Mouse (Mus musculus): Measurements from ENCODE around the gene Abcc12.

Gene Abcc12

GRCm38 (mm10) chr8:86580458-86580857 lies at the start of gene Abcc12:
Gene Abcc12, minus strand, starts transcription at chr8:86580686.
- DNase-seq (ENCODE audit: low read depth), result no peak

GRCm38 (mm10) chr8:86630212-86630611 lies 49.7 kb upstream of the Abcc12 start:
- DNase-seq (ENCODE audit: low read depth), result no peak

GRCm38 (mm10) chr8:86624915-86625314 lies 44.4 kb upstream of the Abcc12 start:
- no peak for DNase-seq (ENCODE audit: low read depth)

- DNase-seq (ENCODE audit: low read depth), result peak; percentile 83
Measured at GRCm38 (mm10) chr8:86623911-86624731, 43.6 kb upstream of the Abcc12 start, which contains the start of gene Lonp2. Gene Lonp2, plus strand, starts transcription at chr8:86624043.

GRCm38 (mm10) chr8:86623551-86623910 lies 43.0 kb upstream of the Abcc12 start:
- DNase-seq (ENCODE audit: low read depth), result no peak

- DNase-seq (ENCODE audit: low read depth), result no peak
Measured at GRCm38 (mm10) chr8:86617759-86618387, 37.4 kb upstream of the Abcc12 start.

GRCm38 (mm10) chr8:86615095-86615769 lies 34.7 kb upstream of the Abcc12 start:
- DNase-seq (ENCODE audit: low read depth), result no peak

- no peak for DNase-seq (ENCODE audit: low read depth)
Measured at GRCm38 (mm10) chr8:86613798-86614197, 33.3 kb upstream of the Abcc12 start.

- DNase-seq (ENCODE audit: low read depth), result no peak
Measured at GRCm38 (mm10) chr8:86604676-86605075, 24.2 kb upstream of the Abcc12 start.

- peak; percentile 69 for DNase-seq (ENCODE audit: low read depth)
Measured at GRCm38 (mm10) chr8:86603174-86603573, 22.7 kb upstream of the Abcc12 start.

- no peak for DNase-seq (ENCODE audit: low read depth)
Measured at GRCm38 (mm10) chr8:86600311-86600710, 19.8 kb upstream of the Abcc12 start.

GRCm38 (mm10) chr8:86599299-86599698 lies 18.8 kb upstream of the Abcc12 start:
- DNase-seq (ENCODE audit: low read depth), result no peak

GRCm38 (mm10) chr8:86597681-86598080 lies 17.2 kb upstream of the Abcc12 start:
- DNase-seq (ENCODE audit: low read depth), result no peak

- no peak for DNase-seq (ENCODE audit: low read depth)
Measured at GRCm38 (mm10) chr8:86595671-86596070, 15.2 kb upstream of the Abcc12 start.

GRCm38 (mm10) chr8:86594159-86594796 lies 13.8 kb upstream of the Abcc12 start:
- DNase-seq (ENCODE audit: low read depth), result no peak

GRCm38 (mm10) chr8:86593099-86593498 lies 12.6 kb upstream of the Abcc12 start:
- DNase-seq (ENCODE audit: low read depth), result no peak

- DNase-seq (ENCODE audit: low read depth), result no peak
Measured at GRCm38 (mm10) chr8:86588338-86588737, 7.9 kb upstream of the Abcc12 start.

- no peak for DNase-seq (ENCODE audit: low read depth)
Measured at GRCm38 (mm10) chr8:86586642-86587041, 6.2 kb upstream of the Abcc12 start.

- DNase-seq (ENCODE audit: low read depth), result no peak
Measured at GRCm38 (mm10) chr8:86586058-86586457, 5.6 kb upstream of the Abcc12 start.

GRCm38 (mm10) chr8:86585532-86585931 lies 5.0 kb upstream of the Abcc12 start:
- no peak for DNase-seq (ENCODE audit: low read depth)

- DNase-seq (ENCODE audit: low read depth), result no peak
Measured at GRCm38 (mm10) chr8:86585118-86585517, 4.6 kb upstream of the Abcc12 start.

- DNase-seq (ENCODE audit: low read depth), result no peak
Measured at GRCm38 (mm10) chr8:86581921-86582331, 1.4 kb upstream of the Abcc12 start.
